Mouse (Mus musculus) hematopoietic stem cell, adult 5-6 weeks (primary cell): ENCODE results near the gene Nup37. TPM values are rescaled to one million over a fixed set of nuclear protein-coding genes. Genes with fewer than 3 reads are reported as not detected.

ENCODE experiments used
- ATAC-seq, 2 experiments: fragments of 125-278 bp in 1 of 2; replicated peaks in 1 of 2; 2 replicates each; pipeline ENCODE4 v1.8.0; 2016 to 2017; ENCODE audit warnings: inconsistent platforms in 2 of 2, mild to moderate bottlenecking in 2 of 2, moderate number of reproducible peaks in 2 of 2, low read depth in 1 of 2, moderate TSS enrichment in 1 of 2; ENCODE audit not compliant: low FRiP score in 2 of 2, poor library complexity in 2 of 2, severe bottlenecking in 2 of 2, insufficient read depth in 1 of 2, low TSS enrichment in 1 of 2
- total RNA-seq: library from RNA; stranded (forward); fragments of 172-1452, 232-1000 nt; gene quantifications from 2 replicates; pipeline ENCODE4 v1.2.3, GENCODE M21; 2017

Gene Nup37
- total RNA-seq: 41.5 and 62.3 TPM in 2 replicates

DNA sequence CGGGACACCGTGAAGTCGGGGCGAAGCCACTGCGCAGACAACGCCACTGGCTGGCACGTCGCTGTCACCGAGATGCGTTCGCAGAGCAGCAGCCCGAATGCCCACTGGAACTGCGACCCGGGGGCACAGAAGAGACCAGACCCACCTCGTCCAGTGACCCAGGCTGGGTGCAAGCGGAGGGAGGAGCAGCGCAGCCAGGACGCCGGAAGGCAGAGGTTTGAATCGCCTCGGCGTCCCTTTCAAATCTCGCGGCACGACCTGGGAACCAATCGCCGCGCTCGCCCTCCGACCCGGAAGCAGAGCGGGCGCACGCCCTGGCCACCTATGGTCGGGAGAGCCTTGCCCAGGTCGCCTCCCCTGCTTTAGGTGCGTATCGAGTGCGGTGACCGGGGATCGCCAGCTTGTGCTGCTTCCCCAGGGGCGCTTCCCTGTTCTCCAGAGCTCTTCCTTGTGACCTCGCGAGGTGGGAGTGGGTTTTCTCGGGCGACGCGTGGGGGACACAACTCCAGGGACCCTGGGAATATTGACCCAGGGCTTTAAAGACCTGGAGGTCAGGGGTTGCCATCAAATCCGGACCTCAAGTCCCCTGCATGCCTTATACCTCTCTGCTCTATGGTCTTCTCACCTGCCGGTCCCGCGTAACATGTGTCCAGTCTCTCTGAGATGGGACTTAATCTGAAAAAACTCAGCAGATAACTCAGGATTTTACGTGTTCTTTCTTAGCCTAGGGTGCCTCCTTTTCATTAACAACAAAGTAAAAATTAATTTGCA is at the start of gene Nup37, which contains the start of gene Parpbp:
Nup37 (plus strand) TSS at position 286 of the 771 bp plus-strand sequence.
Parpbp (minus strand) TSS at position 235 of the 771 bp plus-strand sequence.
- ATAC-seq: peak; percentile 99

DNA sequence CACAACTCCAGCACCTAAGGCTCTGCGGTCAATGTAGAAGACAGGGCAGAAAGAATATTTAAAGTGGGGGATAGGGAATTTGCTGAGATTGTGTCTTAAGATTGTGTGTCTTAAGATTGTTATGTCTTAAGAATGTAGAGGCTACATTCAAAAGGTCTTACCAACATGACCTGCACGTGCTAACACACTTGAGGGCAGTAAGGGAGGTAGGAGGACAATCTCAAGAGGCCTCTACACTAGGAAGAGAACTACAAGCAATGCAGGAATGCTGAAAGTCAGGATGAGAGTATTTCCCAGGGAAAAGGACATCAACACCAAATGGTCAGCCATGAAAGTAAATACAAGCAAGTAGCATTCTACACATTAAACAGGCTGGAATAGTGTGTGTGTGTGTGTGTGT is 40.6 kb upstream of the Nup37 start:
- ATAC-seq: no peak

DNA sequence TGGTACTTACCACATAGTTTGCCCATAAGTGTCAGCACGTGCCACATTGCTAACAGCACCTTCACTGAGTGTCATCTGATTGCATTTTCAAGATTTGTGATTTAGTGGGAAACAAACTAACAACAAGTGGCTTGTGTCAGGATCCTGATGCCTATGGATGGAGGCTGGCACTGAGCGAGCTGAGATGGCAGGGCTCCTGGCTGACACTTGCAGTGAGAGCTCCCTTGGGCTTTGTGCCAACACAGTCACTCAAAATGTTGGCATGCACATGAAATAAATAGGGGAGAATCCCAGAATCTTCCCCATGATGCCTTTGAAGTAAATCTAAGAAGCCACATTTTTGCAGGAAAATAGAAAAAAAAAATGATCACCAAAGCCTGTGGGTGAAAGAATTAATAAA is 33.5 kb upstream of the Nup37 start:
- no peak for ATAC-seq

DNA sequence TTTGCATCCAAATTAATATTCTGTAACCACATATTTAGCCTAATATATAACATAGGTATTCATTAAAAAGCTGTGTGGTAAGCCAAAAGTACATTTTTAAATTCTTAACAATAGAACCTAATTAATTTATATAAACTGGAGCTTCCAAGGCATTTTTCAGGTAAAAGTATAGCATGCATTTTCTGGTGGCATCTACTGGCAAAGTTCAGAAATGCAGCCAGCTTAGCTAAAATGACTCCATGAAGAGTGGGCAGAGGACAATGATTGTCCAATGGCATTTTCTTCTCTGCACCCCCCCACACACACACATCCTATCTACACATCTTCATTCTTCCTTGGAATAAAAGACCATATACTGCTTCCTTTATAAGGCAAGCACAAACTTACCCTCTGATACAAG is 27.1 kb upstream of the Nup37 start:
- ATAC-seq: no peak

DNA sequence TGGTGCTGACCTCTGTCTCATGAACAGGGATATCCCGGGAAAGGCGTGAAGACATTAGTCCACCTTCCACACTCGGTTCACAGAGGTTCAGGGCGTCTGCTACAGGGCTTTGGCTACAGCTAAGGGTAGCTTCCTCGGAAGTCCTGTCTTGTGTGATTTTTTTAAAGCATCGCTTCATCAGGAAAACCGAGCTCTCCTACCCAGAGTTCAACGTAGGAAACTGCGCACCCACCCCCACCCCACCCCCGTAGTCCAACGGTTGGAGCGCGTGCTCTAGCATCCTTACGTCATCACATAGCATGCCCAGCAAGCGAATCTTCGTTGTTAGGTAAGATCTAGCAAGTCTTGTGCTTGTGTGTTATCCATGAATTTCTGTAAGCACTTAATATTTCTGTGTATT is 11.2 kb upstream of the Nup37 start:
- ATAC-seq: no peak

DNA sequence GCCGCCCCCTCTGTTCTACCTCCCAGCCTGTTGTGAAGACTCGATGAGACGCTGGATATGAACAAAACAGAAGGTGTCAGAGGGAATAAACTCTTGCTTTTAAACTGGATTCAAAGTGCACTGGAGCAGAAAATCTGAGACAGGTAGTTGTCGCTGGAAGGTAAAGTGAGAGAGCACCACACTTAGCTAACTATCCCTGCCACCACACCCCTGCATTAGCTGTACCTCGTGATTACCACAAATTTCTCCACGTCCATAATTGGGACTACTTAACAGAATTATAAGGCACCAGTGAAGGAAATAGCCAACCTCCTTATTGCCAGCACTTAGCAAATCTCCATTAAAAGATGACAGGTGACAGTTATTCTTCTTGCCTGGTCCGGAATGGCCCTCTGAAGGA is 605 bp upstream of the Nup37 start:
- ATAC-seq: peak in 1 of 2 experiments; percentile 5; a peak in 1 of 4 replicates

DNA sequence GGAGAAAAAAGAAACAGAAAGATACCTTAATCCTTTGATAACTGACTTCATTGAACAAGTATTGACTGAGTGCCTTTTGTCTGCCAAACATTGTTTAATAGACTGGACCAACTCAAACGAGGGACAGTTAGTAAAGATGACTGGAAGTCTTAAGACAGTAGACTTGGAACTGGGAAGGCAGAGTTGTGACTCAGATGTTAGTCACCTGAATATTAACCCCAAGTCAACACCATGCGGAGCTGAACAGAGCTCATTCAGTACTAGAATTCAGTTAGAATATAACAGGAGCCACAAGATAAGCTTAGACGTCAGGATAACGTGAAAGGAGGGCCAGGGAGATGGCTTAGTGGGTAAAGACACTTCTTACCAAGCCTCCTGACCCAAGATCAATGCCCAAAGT is 3.6 kb downstream of the Nup37 start:
- ATAC-seq: no peak

DNA sequence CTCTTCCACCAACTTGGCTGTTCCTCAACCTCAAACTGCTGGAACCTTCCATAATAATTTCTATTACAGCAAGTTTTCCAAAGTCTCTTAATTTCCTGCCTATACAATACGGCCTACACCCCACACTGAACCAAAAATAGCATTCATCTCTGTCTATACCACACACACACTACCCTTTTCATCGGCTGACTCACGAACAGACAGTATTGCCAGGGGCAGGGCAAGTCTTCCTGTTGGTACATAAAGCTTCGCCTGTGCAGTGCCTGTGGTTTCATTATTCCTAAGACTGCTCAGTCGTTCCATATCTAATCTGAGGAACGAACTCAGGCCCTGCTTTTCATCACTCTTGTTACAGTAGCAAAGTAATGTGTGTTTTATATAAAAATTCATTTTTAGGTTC is 4.9 kb downstream of the Nup37 start:
- no peak for ATAC-seq

DNA sequence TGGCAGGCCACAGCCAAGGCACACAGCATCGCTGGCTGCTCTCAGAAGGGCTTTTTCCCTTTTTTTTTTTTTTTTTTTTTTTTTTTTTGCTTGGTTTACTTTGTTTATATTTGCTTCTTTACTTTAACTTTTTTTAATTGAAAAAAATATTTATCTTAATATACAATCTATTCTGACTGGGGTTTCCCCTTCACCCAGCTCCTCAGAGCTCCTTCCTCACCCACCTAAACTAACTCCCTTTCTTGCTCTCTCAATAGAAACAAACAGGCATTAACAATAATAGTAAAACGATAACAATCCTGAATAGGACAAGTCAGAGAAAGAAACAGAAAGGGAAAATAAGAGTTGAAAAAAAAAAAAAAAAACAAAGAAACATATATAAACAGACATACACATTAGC is 15.3 kb downstream of the Nup37 start:
- no peak for ATAC-seq

DNA sequence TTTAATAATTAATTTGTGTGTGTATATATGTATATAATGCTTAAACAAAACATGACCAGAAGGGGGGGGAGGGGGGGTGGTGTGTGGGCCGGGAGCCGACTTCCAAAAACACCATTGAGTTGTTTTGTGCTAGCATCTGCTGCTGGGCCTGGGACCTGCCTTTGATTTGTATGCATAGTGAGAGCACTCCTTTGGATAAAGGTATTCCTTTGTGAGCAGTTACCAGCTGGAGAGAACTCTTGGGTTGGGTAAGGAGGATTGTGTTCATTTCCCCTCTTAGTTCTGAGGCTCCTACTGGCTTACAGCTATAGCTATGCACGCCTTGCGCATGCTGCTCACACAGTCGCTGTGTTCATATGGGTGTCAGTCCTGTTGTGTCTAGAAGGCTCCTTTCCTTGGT is 15.9 kb downstream of the Nup37 start:
- no peak for ATAC-seq

DNA sequence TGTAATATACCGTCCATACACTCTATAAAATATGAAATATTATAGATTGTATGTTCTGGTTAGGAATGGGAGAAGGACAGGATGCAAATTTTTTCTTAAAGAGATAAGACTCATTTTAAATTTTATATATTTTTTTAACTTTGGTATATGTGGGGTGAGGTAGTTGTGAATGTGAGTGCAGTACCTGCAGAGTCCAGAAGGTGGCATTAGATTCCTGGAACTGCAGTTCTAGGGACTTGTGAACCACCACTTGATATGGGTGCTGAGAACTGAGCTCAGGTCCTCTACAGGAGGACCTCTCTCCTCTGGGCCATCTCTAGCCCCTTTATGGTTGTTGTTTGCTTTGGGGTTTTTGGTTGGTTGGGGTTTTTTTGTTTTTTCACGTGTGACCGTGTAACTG is 19.4 kb downstream of the Nup37 start:
- no peak for ATAC-seq

DNA sequence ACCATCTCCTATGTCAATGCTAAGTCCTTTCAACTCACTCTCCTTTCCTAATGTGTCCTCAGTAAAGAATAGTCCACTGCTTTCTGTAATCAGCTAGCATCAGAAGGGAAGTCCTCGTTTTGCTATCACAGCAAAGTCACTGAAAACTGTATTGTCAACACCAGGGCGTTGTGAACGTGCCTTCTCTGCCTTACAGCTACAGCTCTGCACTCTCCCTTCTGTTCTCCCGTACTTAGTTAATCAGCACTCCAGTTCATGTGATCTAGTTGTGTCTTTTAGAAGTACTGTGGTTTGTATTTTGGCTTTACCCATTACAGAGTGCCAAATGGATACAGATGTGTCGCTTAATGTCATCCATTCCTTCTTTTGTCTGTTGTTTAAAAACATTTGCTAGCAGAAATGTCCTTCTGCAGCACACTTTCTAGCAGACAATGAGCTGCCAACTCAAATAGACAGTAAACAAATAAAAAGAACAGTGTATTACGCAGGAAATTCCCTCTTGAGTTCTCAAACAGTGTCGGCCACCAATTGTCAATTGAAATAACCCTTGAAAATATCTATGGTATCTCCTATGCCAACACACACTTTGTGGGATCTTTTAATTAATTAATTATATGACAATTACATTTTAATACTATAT is 20.8 kb downstream of the Nup37 start:
- ATAC-seq: no peak

DNA sequence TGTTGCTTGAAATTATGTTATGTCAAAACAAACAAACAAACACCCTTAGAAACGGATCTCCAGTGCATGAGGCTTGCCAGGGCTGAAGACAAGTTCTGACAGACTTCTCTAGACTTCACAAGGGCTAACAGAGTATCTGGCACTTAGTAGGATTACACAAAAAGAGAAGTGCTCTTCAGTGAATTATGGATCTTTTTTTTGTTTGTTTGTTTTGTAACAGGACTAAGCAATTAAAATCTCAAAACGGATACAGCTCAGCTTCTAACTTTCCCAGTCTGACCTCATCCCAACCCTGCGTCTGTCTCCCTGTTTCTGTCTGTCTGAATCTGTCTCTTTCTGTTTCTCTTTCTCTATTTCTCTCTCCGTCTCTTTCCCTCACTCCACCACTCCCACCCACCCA is 53.7 kb downstream of the Nup37 start:
- ATAC-seq: no peak

DNA sequence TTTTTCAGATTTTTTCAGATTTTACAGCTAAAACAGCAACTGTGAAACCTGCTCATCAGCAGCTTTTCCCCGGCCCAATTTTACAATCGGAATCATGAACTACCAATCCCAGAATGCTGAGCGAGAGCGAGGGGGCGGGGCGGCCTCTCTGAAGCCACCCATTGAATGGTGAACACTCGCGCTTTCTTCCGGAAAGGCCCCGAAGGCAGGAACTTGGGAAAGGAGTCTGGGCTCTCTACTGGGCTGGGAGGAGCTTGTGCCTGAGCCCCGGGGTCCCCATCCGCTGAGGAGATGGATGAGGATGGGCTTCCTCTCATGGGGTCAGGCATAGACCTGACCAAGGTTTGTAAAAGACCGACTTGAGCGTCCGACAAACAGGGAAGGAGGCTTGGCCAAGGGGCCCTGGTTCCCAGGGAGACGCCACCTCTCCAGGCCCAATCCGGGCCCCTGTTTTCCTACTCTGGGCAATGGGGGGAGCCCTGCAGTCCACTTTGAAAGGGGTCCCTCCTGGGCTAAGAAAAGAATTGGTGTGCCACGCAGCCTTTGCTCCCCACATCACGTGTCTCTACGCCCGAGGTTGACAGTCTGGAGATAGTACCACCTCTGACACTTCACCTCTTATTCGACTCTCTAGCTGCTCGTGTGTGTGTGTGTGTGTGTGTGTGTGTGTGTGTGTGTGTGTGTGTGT is 54.3 kb downstream of the Nup37 start, which contains the start of gene Washc3:
Washc3 (plus strand) TSS at position 143 of the 688 bp plus-strand sequence.
- ATAC-seq: peak; percentile 97 to 98

DNA sequence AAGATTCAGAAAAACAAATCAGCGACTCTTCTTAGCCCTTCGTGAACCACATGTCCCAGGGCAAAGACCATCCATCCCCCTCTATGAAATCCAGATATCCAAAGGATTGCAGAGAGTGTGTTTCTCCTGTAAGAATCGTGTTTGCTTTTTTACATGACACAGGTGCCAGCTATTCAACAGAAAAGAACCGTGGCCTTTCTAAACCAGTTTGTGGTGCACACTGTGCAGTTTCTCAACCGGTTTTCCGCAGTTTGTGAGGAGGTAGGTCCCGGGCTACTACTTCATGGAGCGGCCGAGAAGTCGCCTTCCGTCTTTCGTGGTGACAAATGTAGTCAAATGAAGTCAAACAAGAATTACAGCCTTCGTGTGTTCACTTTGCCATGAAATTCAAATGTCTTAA is 54.9 kb downstream of the Nup37 start:
- ATAC-seq: no peak

DNA sequence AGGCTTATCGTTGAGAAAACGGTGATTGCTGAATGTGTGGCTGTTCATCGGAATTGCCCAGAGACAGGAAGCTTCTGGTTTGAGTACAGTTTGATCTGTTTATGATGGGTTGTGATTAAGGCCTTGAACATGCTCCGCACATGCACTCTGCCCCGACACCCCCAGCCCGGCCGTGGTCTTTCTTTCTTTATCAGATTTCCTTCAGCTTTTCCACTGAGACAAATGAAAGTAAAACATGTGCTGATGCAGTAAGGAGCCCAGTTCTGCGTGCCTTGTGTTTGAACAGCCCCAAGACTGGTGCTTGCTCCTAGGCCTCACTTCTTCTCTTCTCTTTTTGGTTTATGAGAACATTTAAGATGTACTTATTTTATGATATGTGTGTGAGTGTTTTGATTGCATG is 55.8 kb downstream of the Nup37 start:
- peak; percentile 4 to 19; a peak in 1 of 4 replicates for ATAC-seq

DNA sequence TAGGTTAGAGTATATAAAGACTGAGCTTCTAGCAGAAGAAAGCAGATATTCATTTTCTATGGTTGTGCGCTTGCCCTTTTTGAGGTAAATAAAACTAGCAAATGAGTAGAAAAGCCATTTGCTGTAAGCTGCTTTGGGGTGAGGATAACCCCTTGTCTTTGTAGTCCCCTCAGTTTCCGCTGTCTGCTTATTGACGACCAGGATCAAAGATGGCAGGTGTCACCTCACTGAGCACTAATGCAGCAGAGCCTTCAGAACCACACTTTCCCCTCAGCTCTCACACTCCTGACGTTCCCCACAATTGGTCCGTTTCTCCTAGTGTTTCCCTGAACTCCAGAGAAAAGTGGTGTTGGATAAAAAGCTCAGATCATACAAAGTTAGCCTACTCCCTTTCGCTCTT is 56.4 kb downstream of the Nup37 start:
- no peak for ATAC-seq

DNA sequence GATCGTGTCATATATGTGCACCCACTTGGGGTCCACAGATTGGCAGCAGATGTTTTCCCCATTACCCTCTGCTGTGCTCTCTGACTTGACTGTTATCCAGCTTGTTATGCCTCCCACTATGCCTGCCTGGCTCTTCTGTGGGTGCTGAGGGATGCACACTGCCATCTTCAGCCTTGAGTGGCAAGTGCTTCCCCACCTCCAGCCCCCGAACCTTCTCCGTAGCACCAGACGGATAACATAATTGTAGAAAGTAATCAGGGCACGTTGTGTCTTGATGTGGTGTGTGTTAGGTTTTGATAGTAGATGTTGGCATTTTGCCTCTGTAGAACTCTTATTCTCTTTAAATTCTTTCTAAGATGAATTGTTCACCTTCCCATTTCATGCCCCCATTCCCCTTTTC is 65.9 kb downstream of the Nup37 start:
- ATAC-seq: no peak
